In the genomic region with DNA sequence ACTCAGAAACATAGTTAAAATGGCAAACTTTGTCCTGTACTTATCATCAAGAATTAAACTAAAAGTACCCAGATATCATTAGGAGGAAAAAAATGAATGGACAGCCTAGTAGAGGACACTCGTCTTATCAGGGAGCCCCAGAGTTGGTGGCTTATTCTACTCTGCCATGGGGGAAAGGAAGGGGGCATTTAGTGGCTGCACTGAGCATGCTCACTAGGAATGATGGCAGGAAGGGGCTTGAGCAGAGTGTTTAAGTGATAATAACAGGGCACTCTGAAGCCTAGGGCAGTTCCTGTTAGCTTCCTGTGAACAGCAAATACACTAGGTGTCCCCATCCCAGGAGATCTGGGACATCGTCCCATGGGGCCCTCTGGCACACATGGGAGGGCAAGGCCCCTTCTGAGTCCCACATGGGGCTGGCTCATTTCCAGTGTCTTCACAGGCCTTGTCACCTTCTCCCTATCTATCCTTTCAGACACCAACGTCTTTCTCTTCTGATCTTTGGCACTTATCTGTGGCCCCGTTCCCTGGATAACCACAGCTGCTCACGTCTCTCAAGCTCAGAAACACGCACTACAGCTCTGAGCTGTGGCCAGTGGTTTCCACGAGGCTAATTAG, we compare ENCODE assay signal across 18 mouse cellular contexts.
DNase-seq lines count a peak whose midpoint lies in the region; ATAC-seq and TF ChIP-seq lines count a peak whose summit lies in the region.
"Had no signal": no experiment of that assay in that cellular context is flagged by ENCODE, and none has a peak within 500 bp of the region (broad histone marks: within the 10 kb centered on the region; RNA-seq: fewer than 3 reads in every experiment).

No protein-coding gene starts in this region.

- no peaks in the 10 kb centered on the region for H3K9me3 ChIP-seq in heart, embryonic 13.5 days
- no peaks in the 10 kb centered on the region for H3K9me3 ChIP-seq in heart, embryonic 10.5 days
- H3K9me3 ChIP-seq in MEL (replicated peaks; ENCODE audit: insufficient read depth, low read length): no peaks in the 10 kb centered on the region
- H3K9me3 ChIP-seq in liver, embryonic 16.5 days (replicated peaks; ENCODE audit: control insufficient read depth, low read length): no peaks in the 10 kb centered on the region
- H3K9me3 ChIP-seq: embryonic facial prominence, embryonic 13.5 days had no signal

- ATAC-seq in heart, embryonic 13.5 days (ENCODE audit: extremely low read depth, insufficient number of reproducible peaks, low FRiP score, low TSS enrichment): no peak
- peak; percentile 77 for ATAC-seq in erythroblast, adult 5-6 weeks (replicated peaks; ENCODE audit: low FRiP score, poor library complexity, severe bottlenecking)
- ATAC-seq in liver, embryonic 16.5 days (ENCODE audit: low read depth): peak; percentile 84
- ATAC-seq in CD4-positive, CD25-positive, alpha-beta regulatory T cell, adult 4 months: no peak
- ATAC-seq: activated CD4-positive, CD25-positive, alpha-beta regulatory T cell, adult 4 months; forebrain, embryonic 14.5 days had no signal

- no peaks in the 10 kb centered on the region for H3K27me3 ChIP-seq in heart, embryonic 13.5 days (replicated peaks)
- no peaks in the 10 kb centered on the region for H3K27me3 ChIP-seq in heart, embryonic 10.5 days (ENCODE audit: insufficient read depth, poor library complexity, severe bottlenecking)
- H3K27me3 ChIP-seq in MEL (ENCODE audit: control insufficient read depth in 1 of 2, insufficient read depth in 2 of 2, low read length in 2 of 2): no peaks in the 10 kb centered on the region
- no peaks in the 10 kb centered on the region for H3K27me3 ChIP-seq in liver, embryonic 16.5 days (ENCODE audit: control insufficient read depth, insufficient read depth, low read depth, low read length)
- H3K27me3 ChIP-seq: embryonic facial prominence, embryonic 13.5 days had no signal

- no peak overlapping the region for H3K4me3 ChIP-seq in heart, embryonic 13.5 days
- no peak overlapping the region for H3K4me3 ChIP-seq in heart, embryonic 10.5 days
- peak overlapping the region; percentile 47 to 48 for H3K4me3 ChIP-seq in MEL (ENCODE audit: control insufficient read depth in 1 of 2, insufficient read depth in 1 of 2, low read depth in 2 of 2, low read length in 2 of 2)
- H3K4me3 ChIP-seq in liver, embryonic 16.5 days (ENCODE audit: low read depth, low read length): peak overlapping the region; percentile 24
- H3K4me3 ChIP-seq: embryonic facial prominence, embryonic 13.5 days; gastrocnemius, adult 2 months had no signal

- H3K27ac ChIP-seq in heart, embryonic 13.5 days (replicated peaks): peak overlapping the region; percentile 51; the same call in 1 of the 2 replicates
- H3K27ac ChIP-seq in heart, embryonic 10.5 days: no peak overlapping the region
- H3K27ac ChIP-seq in MEL (ENCODE audit: control insufficient read depth, low read depth, low read length): peak overlapping the region; percentile 99
- H3K27ac ChIP-seq in liver, embryonic 16.5 days (ENCODE audit: low read length): peak overlapping the region; percentile 94
- H3K27ac ChIP-seq: embryonic facial prominence, embryonic 13.5 days; gastrocnemius, adult 2 months had no signal

- 0 out of 2 replicates have a peak overlapping the region, but pooled peaks have one; percentile 2 for H3K9ac ChIP-seq in heart, embryonic 13.5 days
- peak overlapping the region; percentile 70 for H3K9ac ChIP-seq in MEL (ENCODE audit: control insufficient read depth, low read depth, low read length, poor library complexity, severe bottlenecking)
- peak overlapping the region; percentile 38 for H3K9ac ChIP-seq in liver, embryonic 16.5 days (ENCODE audit: low read depth, low read length)
- H3K9ac ChIP-seq: embryonic facial prominence, embryonic 13.5 days had no signal

- no peaks in the 10 kb centered on the region; the same call in 1 of the 2 replicates for H3K79me2 ChIP-seq in MEL (ENCODE audit: control insufficient read depth, insufficient read depth, low read length, poor library complexity)

- peaks cover 29% of the 10 kb centered on the region for H3K36me3 ChIP-seq in heart, embryonic 13.5 days
- H3K36me3 ChIP-seq in heart, embryonic 10.5 days: peaks cover 17% of the 10 kb centered on the region; the same call in 1 of the 2 replicates
- H3K36me3 ChIP-seq in MEL (ENCODE audit: control insufficient read depth in 1 of 2, insufficient read depth in 2 of 2, low read length in 2 of 2): peaks cover 0 to 36% of the 10 kb centered on the region in 2 experiments; a peak in 2 of 4 replicates
- H3K36me3 ChIP-seq in liver, embryonic 16.5 days (ENCODE audit: control insufficient read depth, insufficient read depth): no peaks in the 10 kb centered on the region
- H3K36me3 ChIP-seq: G1E had no signal

- no peak for TF ChIP-seq RAD21 in MEL (IDR thresholded peaks at IDR 0.05; ENCODE audit: low read depth, low read length)

- no peak for DNase-seq in heart, embryonic 10.5 days (ENCODE audit: low spot score)
- peak; percentile 95 for DNase-seq in MEL (ENCODE audit: low read depth, low spot score)
- DNase-seq in cerebellum, postnatal 4 days (ENCODE audit: low spot score in 2 of 2): no peak
- no peak for DNase-seq in layer of hippocampus, adult 9-10 months (ENCODE audit: low spot score)
- DNase-seq: cerebellum, adult 9-10 months; gastrocnemius, adult 2 months; heart, postnatal 10 days; kidney, postnatal 25 days; lung, adult 18-20 months; right cerebral cortex, postnatal 4 days had no signal

- 25% methylated on average over 7 of the region's 7 CpGs for WGBS in heart, embryonic 13.5 days
- WGBS in heart, embryonic 10.5 days: 24% methylated on average over 7 of the region's 7 CpGs
- 17% methylated on average over 7 of the region's 7 CpGs for whole genome bisulfite sequencing in liver, embryonic 16.5 days (ENCODE audit: insufficient replicate concordance)

- peak; percentile 97 to 99 for TF ChIP-seq EP300 in MEL (IDR thresholded peaks at IDR 0.05; ENCODE audit: low read depth in 1 of 2, low read length in 2 of 2)

- TF ChIP-seq CTCF in MEL (IDR thresholded peaks at IDR 0.05 in 2 of 3, conservative IDR thresholded peaks at IDR 0.05 in 1 of 3; ENCODE audit: control insufficient read depth in 1 of 3, insufficient read depth in 1 of 3, low read depth in 2 of 3, low read length in 3 of 3, poor library complexity in 1 of 3, severe bottlenecking in 1 of 3): no peak

- peaks cover 40% of the 10 kb centered on the region for H3K4me1 ChIP-seq in heart, embryonic 13.5 days
- peaks cover 12% of the 10 kb centered on the region for H3K4me1 ChIP-seq in heart, embryonic 10.5 days
- H3K4me1 ChIP-seq in MEL (ENCODE audit: control insufficient read depth in 1 of 2, insufficient read depth in 2 of 2, low read length in 2 of 2): peaks cover 15 to 33% of the 10 kb centered on the region in 2 experiments
- H3K4me1 ChIP-seq in liver, embryonic 16.5 days (ENCODE audit: control insufficient read depth, low read depth, low read length): peaks cover 29% of the 10 kb centered on the region
- H3K4me1 ChIP-seq: embryonic facial prominence, embryonic 13.5 days had no signal

- 0 out of 4 replicates have a peak, but pooled peaks of 1 of the 2 experiments have one; percentile 5 for TF ChIP-seq POLR2A in MEL (IDR thresholded peaks at IDR 0.05; ENCODE audit: control insufficient read depth in 1 of 2, insufficient read depth in 1 of 2, low read depth in 1 of 2, low read length in 2 of 2, poor library complexity in 1 of 2)

- H3K4me2 ChIP-seq in heart, embryonic 13.5 days: no peak overlapping the region
- peak overlapping the region; percentile 47 for H3K4me2 ChIP-seq in liver, embryonic 16.5 days (ENCODE audit: low read depth, low read length)
- H3K4me2 ChIP-seq: embryonic facial prominence, embryonic 13.5 days had no signal

TF ChIP-seq in MEL, 35 proteins besides CTCF, POLR2A, EP300 and RAD21 (continues in another document):
- TF ChIP-seq ZMIZ1 (IDR thresholded peaks at IDR 0.05; ENCODE audit: low read depth, low read length): peak; percentile 57; the same call in 1 of the 2 replicates
- peak; percentile 80 for TF ChIP-seq MXI1 (IDR thresholded peaks at IDR 0.05; ENCODE audit: low read depth, low read length)
- no peak for TF ChIP-seq TBP (IDR thresholded peaks at IDR 0.05; ENCODE audit: low read depth, low read length)
- peak; percentile 97 for TF ChIP-seq MYB (IDR thresholded peaks at IDR 0.05; ENCODE audit: low read depth, low read length)
- TF ChIP-seq ZKSCAN1 (IDR thresholded peaks at IDR 0.05; ENCODE audit: low read depth, low read length): no peak
- TF ChIP-seq MEF2A (IDR thresholded peaks at IDR 0.05; ENCODE audit: extremely low read depth, insufficient replicate concordance, low read depth, low read length, poor library complexity, severe bottlenecking): no peak
- TF ChIP-seq GATA1 (IDR thresholded peaks at IDR 0.05; ENCODE audit: low read depth, low read length): peak; percentile 94
- TF ChIP-seq USF1 (IDR thresholded peaks at IDR 0.05; ENCODE audit: low read depth, low read length): 0 out of 2 replicates have a peak, but pooled peaks have one; percentile 39
- TF ChIP-seq RCOR1 (IDR thresholded peaks at IDR 0.05; ENCODE audit: low read depth, low read length): peak; percentile 77
- TF ChIP-seq SMC3 (IDR thresholded peaks at IDR 0.05; ENCODE audit: low read depth, low read length): no peak
- TF ChIP-seq TAL1 (IDR thresholded peaks at IDR 0.05; ENCODE audit: low read length): peak; percentile 81
- TF ChIP-seq MAZ (IDR thresholded peaks at IDR 0.05; ENCODE audit: low read depth, low read length): peak; percentile 50; the same call in 1 of the 2 replicates
- no peak for TF ChIP-seq POLR2AphosphoS5 (IDR thresholded peaks at IDR 0.05; ENCODE audit: borderline replicate concordance, low read depth, low read length)
- TF ChIP-seq E2F4 (IDR thresholded peaks at IDR 0.05; ENCODE audit: borderline replicate concordance, low read depth, low read length): no peak
- no peak for TF ChIP-seq GABPA (IDR thresholded peaks at IDR 0.05; ENCODE audit: low read depth, low read length)
- no peak for TF ChIP-seq UBTF (IDR thresholded peaks at IDR 0.05; ENCODE audit: borderline replicate concordance, insufficient read depth, low read depth, low read length)
- TF ChIP-seq MAFK (IDR thresholded peaks at IDR 0.05; ENCODE audit: borderline replicate concordance, low read depth, low read length): peak; percentile 71; the same call in 1 of the 2 replicates
- peak; percentile 92 for TF ChIP-seq MAX (IDR thresholded peaks at IDR 0.05; ENCODE audit: low read length)
- TF ChIP-seq NELFE (IDR thresholded peaks at IDR 0.05; ENCODE audit: low read depth, low read length): peak; percentile 25; the same call in 1 of the 2 replicates
- no peak for TF ChIP-seq USF2 (IDR thresholded peaks at IDR 0.05; ENCODE audit: borderline replicate concordance in 1 of 2, insufficient read depth in 1 of 2, low read depth in 1 of 2, low read length in 2 of 2)
- peak; percentile 43; the same call in 1 of the 2 replicates for TF ChIP-seq CHD2 (IDR thresholded peaks at IDR 0.05; ENCODE audit: low read length)
- peak; percentile 62 for TF ChIP-seq HCFC1 (IDR thresholded peaks at IDR 0.05; ENCODE audit: low read depth, low read length)
- peak; percentile 84 for TF ChIP-seq MYC (IDR thresholded peaks at IDR 0.05; ENCODE audit: low read depth, low read length)
- peak; percentile 97 for TF ChIP-seq TCF12 (IDR thresholded peaks at IDR 0.05; ENCODE audit: low read depth, low read length)

Comparison
In these comparisons a context has a peak if more than half of its experiments do, and no peak if none do; other contexts are left out.
1. ATAC-seq: peak in erythroblast, adult 5-6 weeks (single experiment) and liver, embryonic 16.5 days (single experiment); none in heart, embryonic 13.5 days (single experiment) and CD4-positive, CD25-positive, alpha-beta regulatory T cell, adult 4 months (single experiment).
2. H3K4me3 ChIP-seq: peak in MEL (2 of 2) and liver, embryonic 16.5 days (single experiment); none in heart, embryonic 13.5 days (single experiment) and heart, embryonic 10.5 days (single experiment).
3. H3K9ac ChIP-seq: peak in every context shown above with its lines; median percentile 70 in MEL; 38 in liver, embryonic 16.5 days; 2 in heart, embryonic 13.5 days.